Comparison of ENCODE assay signal across 9 mouse cellular contexts in the genomic region with DNA sequence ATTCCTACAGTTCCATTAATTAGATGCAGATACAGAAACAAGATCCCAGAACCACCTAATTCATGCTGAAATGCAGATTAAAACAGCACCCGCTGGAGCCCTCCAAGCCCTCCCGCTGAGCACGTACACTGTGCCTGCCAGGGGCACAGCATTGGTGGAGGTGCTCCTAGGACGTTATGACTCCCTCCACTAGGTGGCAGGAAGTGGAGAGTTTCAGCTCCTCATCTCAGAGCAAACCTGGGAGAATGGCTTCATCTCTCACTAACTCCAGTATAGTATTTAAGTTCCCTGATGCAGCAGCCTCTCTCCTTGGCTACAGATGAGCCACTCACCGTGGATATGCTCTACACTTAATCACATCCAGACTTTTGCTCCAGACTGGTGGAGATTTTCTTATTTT. TPM values are rescaled to one million over a fixed set of nuclear protein-coding genes. Genes with fewer than 3 reads are reported as not detected.
DNase-seq lines count a peak whose midpoint lies in the region; ATAC-seq and TF ChIP-seq lines count a peak whose summit lies in the region.
"Had no signal": no experiment of that assay in that cellular context is flagged by ENCODE, and none has a peak within 500 bp of the region (broad histone marks: within the 10 kb centered on the region; RNA-seq: fewer than 3 reads in every experiment).

No protein-coding gene starts in this region.

- H3K36me3 ChIP-seq in forebrain, embryonic 16.5 days (ENCODE audit: control insufficient read depth, insufficient read depth) = no peaks in the 10 kb centered on the region
- no peaks in the 10 kb centered on the region for H3K36me3 ChIP-seq in kidney, embryonic 15.5 days
- no peaks in the 10 kb centered on the region for H3K36me3 ChIP-seq in lung, postnatal 0 days (ENCODE audit: insufficient read depth, low read length)

- ATAC-seq in forebrain, embryonic 16.5 days = peak; percentile 92
- ATAC-seq in kidney, embryonic 15.5 days (replicated peaks; ENCODE audit: low FRiP score) = peak; percentile 69
- ATAC-seq in lung, postnatal 0 days = 0 out of 2 replicates have a peak, but pooled peaks have one; percentile 46

- H3K4me3 ChIP-seq in forebrain, embryonic 16.5 days (replicated peaks; ENCODE audit: low read length) = no peak overlapping the region
- H3K4me3 ChIP-seq in kidney, embryonic 15.5 days (replicated peaks) = no peak overlapping the region
- no peak overlapping the region for H3K4me3 ChIP-seq in lung, postnatal 0 days (ENCODE audit: low read depth, low read length)

- H3K27ac ChIP-seq in forebrain, embryonic 16.5 days (ENCODE audit: low read length) = no peak overlapping the region
- H3K27ac ChIP-seq in kidney, embryonic 15.5 days = no peak overlapping the region
- H3K27ac ChIP-seq in lung, postnatal 0 days (ENCODE audit: low read length) = no peak overlapping the region
- H3K27ac ChIP-seq: macrophage had no signal

- H3K27me3 ChIP-seq in forebrain, embryonic 16.5 days (replicated peaks; ENCODE audit: control insufficient read depth, insufficient read depth, low read length) = no peaks in the 10 kb centered on the region
- 0 out of 2 replicates have a peak, but pooled peaks cover 3% of the 10 kb centered on the region for H3K27me3 ChIP-seq in kidney, embryonic 15.5 days
- H3K27me3 ChIP-seq in lung, postnatal 0 days (replicated peaks; ENCODE audit: insufficient read depth, low read length) = no peaks in the 10 kb centered on the region

- DNase-seq in urinary bladder, postnatal 14 days (ENCODE audit: low spot score) = peak; percentile 52
- DNase-seq in urinary bladder, postnatal 4 days (ENCODE audit: low spot score in 2 of 2) = no peak
- DNase-seq in cerebellum, adult 11-12 months = peak; percentile 4
- DNase-seq in lung, postnatal 0 days (ENCODE audit: low spot score) = peak; percentile 56
- peak; percentile 60 for DNase-seq in right cerebral cortex, adult 18-20 months
- no peak for DNase-seq in spleen, postnatal 14 days (ENCODE audit: low spot score in 2 of 2)

- H3K4me1 ChIP-seq in forebrain, embryonic 16.5 days (replicated peaks; ENCODE audit: control insufficient read depth, insufficient read depth, low read length) = no peaks in the 10 kb centered on the region
- no peaks in the 10 kb centered on the region for H3K4me1 ChIP-seq in kidney, embryonic 15.5 days
- H3K4me1 ChIP-seq in lung, postnatal 0 days (ENCODE audit: insufficient read depth, low read depth, low read length) = no peaks in the 10 kb centered on the region

- no peak overlapping the region for H3K4me2 ChIP-seq in forebrain, embryonic 16.5 days (ENCODE audit: low read length)
- no peak overlapping the region for H3K4me2 ChIP-seq in kidney, embryonic 15.5 days
- H3K4me2 ChIP-seq in lung, postnatal 0 days (replicated peaks; ENCODE audit: low read depth, low read length) = no peak overlapping the region

- H3K9ac ChIP-seq in forebrain, embryonic 16.5 days (replicated peaks; ENCODE audit: low read depth, low read length) = no peak overlapping the region
- H3K9ac ChIP-seq in kidney, embryonic 15.5 days = no peak overlapping the region
- H3K9ac ChIP-seq in lung, postnatal 0 days (replicated peaks; ENCODE audit: low read depth) = no peak overlapping the region

- WGBS in forebrain, embryonic 16.5 days = 14% methylated on average over 5 of the region's 5 CpGs
- WGBS in kidney, embryonic 15.5 days = 18% methylated on average over 5 of the region's 5 CpGs
- WGBS in lung, postnatal 0 days = 13% methylated on average over 5 of the region's 5 CpGs

- TF ChIP-seq EP300 in lung, postnatal 0 days (IDR thresholded peaks at IDR 0.05) = no peak

- TF ChIP-seq CTCF in lung, postnatal 0 days (IDR thresholded peaks at IDR 0.05) = peak; percentile 76

- no peaks in the 10 kb centered on the region for H3K9me3 ChIP-seq in forebrain, embryonic 16.5 days (ENCODE audit: control insufficient read depth, low read length)
- H3K9me3 ChIP-seq in kidney, embryonic 15.5 days (replicated peaks) = no peaks in the 10 kb centered on the region
- no peaks in the 10 kb centered on the region for H3K9me3 ChIP-seq in lung, postnatal 0 days (ENCODE audit: low read length)

RNA-seq across cellular contexts. Expression of a gene that starts 56.2 kb away (rescaled TPM):
- polyA plus RNA-seq in forebrain, embryonic 16.5 days (2015; fragmentation: Nextera tagmentation; extraction: Ambion mirVana) = 1.1 and 2.6 TPM in 2 replicates
- polyA plus RNA-seq in kidney, embryonic 15.5 days (2015; fragmentation: Nextera tagmentation; extraction: Ambion mirVana) = not detected in 2 replicates
- 0.07 and 0.10 TPM in 2 replicates for polyA plus RNA-seq in lung, postnatal 0 days (2015; fragmentation: Nextera tagmentation; extraction: Ambion mirVana)
- polyA plus RNA-seq: macrophage had no signal

Comparison
In these comparisons a context has a peak if more than half of its experiments do, and no peak if none do; other contexts are left out.
1. DNase-seq: peak in urinary bladder, postnatal 14 days (single experiment), cerebellum, adult 11-12 months (single experiment), lung, postnatal 0 days (single experiment) and right cerebral cortex, adult 18-20 months (single experiment); none in urinary bladder, postnatal 4 days (0 of 2) and spleen, postnatal 14 days (0 of 2).
2. Peak in every context shown above with its lines, with median percentiles within 50 percentile points of each other: ATAC-seq.